Mouse (Mus musculus) testis, postnatal 10 days (tissue): ENCODE measurements at regions not wholly inside any gene's neighbourhood (a gene's known extent, or its start where the extent isn't known, plus 50 kb on each side); places are given as distances from the start of the nearest gene placed in this dataset.

Experiments
- DNase-seq: peaks from one replicate; pipeline ENCODE4 v3.0.0; 2021; ENCODE audit warnings: low spot score

- no peak for DNase-seq
Observed at GRCm38 (mm10) chr13:32649982-32650381, 133.8 kb downstream of the Mylk4 start.

- DNase-seq = no peak
Observed at GRCm38 (mm10) chr13:32643030-32643750, 140.6 kb downstream of the Mylk4 start.

GRCm38 (mm10) chr13:32640941-32641340, 142.8 kb downstream of the Mylk4 start:
- DNase-seq = no peak

- DNase-seq = no peak
Observed at GRCm38 (mm10) chr13:32630122-32630732, 153.5 kb downstream of the Mylk4 start.

- no peak for DNase-seq
Observed at GRCm38 (mm10) chr13:32613916-32614315, 169.8 kb downstream of the Mylk4 start.

GRCm38 (mm10) chr13:32611551-32612295, 172.0 kb downstream of the Mylk4 start:
- no peak for DNase-seq

GRCm38 (mm10) chr13:32610970-32611369, 172.8 kb downstream of the Mylk4 start:
- no peak for DNase-seq

GRCm38 (mm10) chr13:32608413-32608812, 175.3 kb downstream of the Mylk4 start:
- DNase-seq = no peak

GRCm38 (mm10) chr13:32603925-32604590, 179.7 kb downstream of the Mylk4 start:
- no peak for DNase-seq

- peak; percentile 43 for DNase-seq
Observed at GRCm38 (mm10) chr13:32601315-32601714, 182.4 kb downstream of the Mylk4 start.

GRCm38 (mm10) chr13:32593611-32594010, 190.1 kb downstream of the Mylk4 start:
- DNase-seq = no peak

GRCm38 (mm10) chr13:32593131-32593530, 190.6 kb downstream of the Mylk4 start:
- DNase-seq = no peak

GRCm38 (mm10) chr13:32581598-32581997, 202.2 kb downstream of the Mylk4 start:
- no peak for DNase-seq

- no peak for DNase-seq
Observed at GRCm38 (mm10) chr13:32567850-32568249, 215.9 kb downstream of the Mylk4 start.

GRCm38 (mm10) chr13:32560666-32561065, 222.1 kb upstream of the Gmds start:
- no peak for DNase-seq

- no peak for DNase-seq
Observed at GRCm38 (mm10) chr13:32556396-32556795, 217.9 kb upstream of the Gmds start.

GRCm38 (mm10) chr13:32555064-32555463, 216.5 kb upstream of the Gmds start:
- DNase-seq = no peak

- DNase-seq = no peak
Observed at GRCm38 (mm10) chr13:32554601-32555000, 216.1 kb upstream of the Gmds start.

GRCm38 (mm10) chr13:32553136-32553535, 214.6 kb upstream of the Gmds start:
- no peak for DNase-seq

- DNase-seq = no peak
Observed at GRCm38 (mm10) chr13:32550113-32550512, 211.6 kb upstream of the Gmds start.

GRCm38 (mm10) chr13:32547126-32547525, 208.6 kb upstream of the Gmds start:
- DNase-seq = no peak

GRCm38 (mm10) chr13:32544986-32545740, 206.6 kb upstream of the Gmds start:
- no peak for DNase-seq
